Mouse (Mus musculus): Measurements from ENCODE around the gene Dlgap4.

DNA sequence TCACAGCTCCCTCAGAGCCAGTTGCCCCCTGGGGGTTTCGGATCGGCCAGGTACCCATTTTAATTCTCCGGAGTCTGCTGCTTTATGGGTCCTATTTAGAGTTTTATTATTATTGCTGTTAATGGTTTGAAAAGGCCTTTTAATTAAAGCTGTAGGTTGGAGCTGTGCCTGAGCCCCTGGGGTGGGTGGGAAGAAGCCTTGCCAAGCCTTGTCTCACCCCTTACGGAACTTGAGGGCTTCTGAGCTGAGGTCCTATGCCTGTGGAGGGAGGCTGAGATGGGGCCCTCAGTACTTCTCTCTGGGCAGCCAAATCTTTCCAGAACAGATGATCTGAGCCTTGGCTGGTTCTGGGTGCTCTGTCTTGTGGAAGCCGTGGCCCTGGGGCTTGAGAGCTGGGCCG lies 31.6 kb downstream of the Dlgap4 start:
- no peak for TF ChIP-seq POLR2A (IDR thresholded peaks at IDR 0.05; ENCODE audit: borderline replicate concordance, control insufficient read depth, low read depth, low read length)
- TF ChIP-seq CTCF (IDR thresholded peaks at IDR 0.05; ENCODE audit: control insufficient read depth, insufficient read depth, low read length), result no peak

All from bone marrow, adult 2 months (tissue).